Mouse (Mus musculus) heart, adult 2 months (tissue): ENCODE data around the gene Stard7. TPM values are rescaled to one million over a fixed set of nuclear protein-coding genes. Genes with fewer than 3 reads are reported as not detected.
A peak's percentile ranks its signal among the peaks of the same experiment; 100 is the strongest.

Experiments
- DNase-seq, 2 experiments: peaks; one replicate each; pipeline ENCODE4 v3.0.0; 2021
- H3K27ac ChIP-seq: fragments of 200-600 bp; 2 replicates; pipeline ENCODE4 v1.8.1; 2022
- H3K27me3 ChIP-seq: fragments of 200-500 bp; 2 replicates; pipeline ENCODE4 v1.6.1; 2012; ENCODE audit warnings: mild to moderate bottlenecking, low read length, inconsistent platforms, mixed read lengths; ENCODE audit not compliant: control insufficient read depth, insufficient read depth
- H3K36me3 ChIP-seq: fragments of 200-500 bp; 2 replicates; pipeline ENCODE4 v1.6.1; 2012; ENCODE audit warnings: low read length, inconsistent platforms; ENCODE audit not compliant: control insufficient read depth, insufficient read depth
- H3K4me1 ChIP-seq: fragments of 200-500 bp; 2 replicates; pipeline ENCODE4 v1.6.1; 2011; ENCODE audit warnings: low read length; ENCODE audit not compliant: control insufficient read depth, insufficient read depth
- H3K4me3 ChIP-seq: fragments of 200-600 bp; 2 replicates; pipeline ENCODE4 v1.8.1; 2022
- H3K79me2 ChIP-seq: fragments of 200-500 bp; replicated peaks from 2 replicates; pipeline ENCODE4 v1.6.1; 2012; ENCODE audit warnings: mild to moderate bottlenecking, inconsistent platforms, low read length, moderate library complexity, mixed read lengths; ENCODE audit not compliant: control insufficient read depth, insufficient read depth
- H3K9ac ChIP-seq: fragments of 200-500 bp; 2 replicates; pipeline ENCODE4 v1.6.1; 2012; ENCODE audit warnings: low read depth, mild to moderate bottlenecking, control low read depth, inconsistent platforms, low read length, mixed read lengths
- CTCF ChIP-seq: fragments of 200-600 bp; IDR thresholded peaks from 2 replicates; pipeline ENCODE4 v1.8.1; 2022; ENCODE audit warnings: antibody characterized with exemption, mild to moderate bottlenecking, moderate library complexity
- EP300 ChIP-seq: fragments of 200-500 bp; IDR thresholded peaks from 2 replicates; pipeline ENCODE4 v1.6.1; 2011; ENCODE audit warnings: low read depth, low read length, control low read depth; ENCODE audit not compliant: insufficient read depth
- POLR2A ChIP-seq: fragments of 200-500 bp; IDR thresholded peaks from 2 replicates; pipeline ENCODE4 v1.6.1; 2011; ENCODE audit warnings: mild to moderate bottlenecking, low read depth, low read length, control low read depth; ENCODE audit not compliant: insufficient read depth
- WGBS: fragments of 180-500 bp; shearing (Covaris S2); methylation state at CpG from one replicate; pipeline ENCODE4 v1.1.7; 2018; 5-methylcytosine and 5-hydroxymethylcytosine counted together
- intact Hi-C: fragments of 180-260 bp; cut with DNase I; formaldehyde crosslinking; loops from one replicate; pipeline ENCODE4 v1.15.1; 2025
- polyA plus RNA-seq: library from polyadenylated mRNA; depleted of rRNA; stranded (reverse); fragments of >200 nt; gene quantifications from 2 replicates; pipeline ENCODE4 v1.2.3, GENCODE M21; 2012
- total RNA-seq, 2 experiments: library from RNA; stranded (reverse); gene quantifications; 2 replicates each; pipeline ENCODE4 v1.2.3; 2021

Stard7 gene
- total and polyA plus RNA-seq, 3 experiments, result 64.0 to 165 (median 150) TPM

- Histone ChIP-seq H3K4me3 (no peak overlapping the region), H3K79me2 (no peaks in the 10 kb centered on the region), H3K4me1 (0 out of 2 replicates have a peak, but pooled peaks cover 1% of the 10 kb centered on the region), H3K9ac (no peak overlapping the region), H3K27me3 (no peaks in the 10 kb centered on the region), H3K27ac (no peak overlapping the region), H3K36me3 (no peaks in the 10 kb centered on the region)
- WGBS, result 100% methylated on average over 1 of the region's 1 CpGs
- DNase-seq, result no peak
- intact Hi-C loops, result no loop called here
- no peak for TF ChIP-seq POLR2A
- no peak for TF ChIP-seq CTCF
- no peak for TF ChIP-seq EP300
Measured at GRCm38 (mm10) chr2:127311193-127311592, 41.2 kb downstream of the Stard7 start.

DNA sequence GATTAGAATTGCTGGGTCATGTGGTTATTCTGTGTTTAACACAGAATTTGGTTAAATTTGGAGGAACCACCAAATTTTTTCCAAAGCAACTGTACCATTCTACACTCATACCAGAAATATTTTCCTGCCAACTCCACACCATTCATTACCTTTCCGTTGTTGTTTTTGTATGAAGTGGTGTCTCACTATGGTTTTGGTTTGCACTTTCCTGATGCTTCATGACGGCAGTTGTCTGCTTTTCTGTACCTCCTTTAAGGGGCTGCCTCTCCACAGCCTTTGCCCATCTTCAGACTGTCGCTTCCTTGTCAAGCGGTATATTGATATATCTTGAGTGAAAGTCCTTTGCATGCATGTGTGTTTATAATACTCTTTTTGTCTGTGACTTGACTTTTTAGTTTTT, 42.8 kb downstream of the Stard7 start:
- no peak overlapping the region for H3K4me3 ChIP-seq
- intact Hi-C loops, result no loop called here
- WGBS, result 93% methylated on average over 4 of the region's 4 CpGs
- 0 out of 2 replicates have a peak, but pooled peaks cover 1% of the 10 kb centered on the region for H3K4me1 ChIP-seq
- H3K27me3 ChIP-seq, result no peaks in the 10 kb centered on the region
- H3K79me2 ChIP-seq, result no peaks in the 10 kb centered on the region
- no peak for DNase-seq
- no peak overlapping the region for H3K9ac ChIP-seq
- H3K27ac ChIP-seq, result no peak overlapping the region
- H3K36me3 ChIP-seq, result no peaks in the 10 kb centered on the region
- TF ChIP-seq EP300 (no peak), POLR2A (no peak), CTCF (no peak)

DNA sequence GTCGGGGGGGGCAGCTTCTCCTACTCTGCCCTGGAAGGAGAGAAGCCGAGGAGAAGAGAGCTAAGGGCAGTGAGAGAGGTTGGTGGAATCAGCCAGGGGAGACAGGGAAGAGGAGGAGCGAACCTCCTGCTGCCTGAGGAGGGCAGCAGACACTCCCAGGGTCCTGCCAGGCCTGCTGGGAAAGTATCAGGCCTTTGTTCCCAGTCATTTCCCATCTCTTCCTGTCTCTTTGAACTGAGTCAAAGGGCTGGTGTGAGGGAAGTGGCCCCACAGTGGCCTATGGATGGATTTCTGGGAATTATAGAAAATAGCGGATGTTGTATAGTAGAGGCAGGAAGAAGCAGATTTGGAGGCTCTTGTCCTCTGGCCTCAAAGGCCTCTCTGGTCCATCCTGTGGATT, 43.9 kb downstream of the Stard7 start:
- Histone ChIP-seq H3K27me3 (no peaks in the 10 kb centered on the region), H3K9ac (no peak overlapping the region), H3K4me3 (no peak overlapping the region), H3K36me3 (no peaks in the 10 kb centered on the region), H3K4me1 (0 out of 2 replicates have a peak, but pooled peaks cover 1% of the 10 kb centered on the region), H3K79me2 (no peaks in the 10 kb centered on the region), H3K27ac (peak overlapping the region; percentile 12; the same call in 1 of the 2 replicates)
- no peak for TF ChIP-seq EP300
- peak; percentile 45 for TF ChIP-seq CTCF
- no peak for TF ChIP-seq POLR2A
- intact Hi-C loops, result no loop called here
- no peak for DNase-seq
- WGBS, result 54% methylated on average over 4 of the region's 4 CpGs

- intact Hi-C loops, result no loop called here
Measured at GRCm38 (mm10) chr2:127314467-127315154, 44.6 kb downstream of the Stard7 start.

GRCm38 (mm10) chr2:127315155-127315470, 45.1 kb downstream of the Stard7 start:
- 91% methylated on average over 1 of the region's 1 CpGs for WGBS
- H3K4me3 ChIP-seq, result no peak overlapping the region
- H3K36me3 ChIP-seq, result no peaks in the 10 kb centered on the region
- no peak overlapping the region for H3K27ac ChIP-seq
- no peak for TF ChIP-seq EP300
- no peak for TF ChIP-seq CTCF
- TF ChIP-seq POLR2A, result no peak
- no peaks in the 10 kb centered on the region for H3K79me2 ChIP-seq
- intact Hi-C loops, result no loop called here
- no peak for DNase-seq
- H3K27me3 ChIP-seq, result no peaks in the 10 kb centered on the region
- 0 out of 2 replicates have a peak, but pooled peaks cover 1% of the 10 kb centered on the region for H3K4me1 ChIP-seq
- no peak overlapping the region for H3K9ac ChIP-seq

More at GRCm38 (mm10) chr2:127314467-127315154, 44.6 kb downstream of the Stard7 start:
- Histone ChIP-seq H3K4me3 (no peak overlapping the region), H3K79me2 (no peaks in the 10 kb centered on the region), H3K27ac (peak overlapping the region; percentile 12; the same call in 1 of the 2 replicates), H3K9ac (no peak overlapping the region), H3K36me3 (no peaks in the 10 kb centered on the region), H3K4me1 (0 out of 2 replicates have a peak, but pooled peaks cover 1% of the 10 kb centered on the region), H3K27me3 (no peaks in the 10 kb centered on the region)
- WGBS, result 33% methylated on average over 6 of the region's 6 CpGs
- peak in 1 of 2 experiments; percentile 40 for DNase-seq
- TF ChIP-seq POLR2A (no peak), EP300 (no peak), CTCF (no peak)

- WGBS, result 84% methylated on average over 5 of the region's 5 CpGs
- 0 out of 2 replicates have a peak, but pooled peaks cover 1% of the 10 kb centered on the region for H3K4me1 ChIP-seq
- TF ChIP-seq EP300, result no peak
- no peak for TF ChIP-seq POLR2A
- TF ChIP-seq CTCF, result no peak
- H3K36me3 ChIP-seq, result no peaks in the 10 kb centered on the region
- H3K9ac ChIP-seq, result no peak overlapping the region
- H3K27me3 ChIP-seq, result no peaks in the 10 kb centered on the region
- H3K4me3 ChIP-seq, result no peak overlapping the region
- no peak overlapping the region for H3K27ac ChIP-seq
- no peak for DNase-seq
- intact Hi-C loops, result no loop called here
- H3K79me2 ChIP-seq, result no peaks in the 10 kb centered on the region
Measured at GRCm38 (mm10) chr2:127316431-127316830, 46.4 kb downstream of the Stard7 start.
